Mouse (Mus musculus): ENCODE results near the gene Rara. TPM values are rescaled to one million over a fixed set of nuclear protein-coding genes. Genes with fewer than 3 reads are reported as not detected.

The Rara gene
- polyA plus RNA-seq, 1 experiment from 2014 or later: 30.1 TPM

DNA sequence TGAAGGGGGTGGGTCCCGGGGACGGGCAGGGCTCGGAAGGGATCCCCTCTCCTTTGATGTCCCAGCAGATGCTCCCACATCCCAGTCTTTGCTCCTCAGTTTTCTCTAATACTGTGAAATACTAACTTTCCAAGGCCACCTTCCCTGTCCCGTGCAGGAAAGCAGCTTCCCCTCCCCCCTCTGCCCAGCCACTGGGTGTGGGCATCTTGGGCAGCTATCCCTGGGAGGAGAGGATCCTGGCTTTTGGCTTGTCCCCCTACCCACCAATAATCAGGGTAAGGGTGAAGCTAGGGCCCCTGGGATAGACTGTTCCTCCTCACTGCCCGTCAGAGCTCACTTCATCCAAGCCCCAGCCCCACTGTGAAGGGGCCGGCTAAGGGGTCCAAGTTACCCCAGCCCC lies 46.6 kb downstream of the Rara start:
- H3K36me3 ChIP-seq (ENCODE audit: control insufficient read depth, insufficient read depth, low read length): peaks cover 21% of the 10 kb centered on the region
- WGBS: 82% methylated on average over 6 of the region's 6 CpGs
- peaks cover 18% of the 10 kb centered on the region for H3K4me1 ChIP-seq (ENCODE audit: control insufficient read depth, insufficient read depth, low read length)
- no peak overlapping the region for H3K9ac ChIP-seq (ENCODE audit: low read length)
- no peak overlapping the region for H3K4me2 ChIP-seq (ENCODE audit: low read depth, low read length)
- H3K27me3 ChIP-seq (ENCODE audit: control insufficient read depth, insufficient read depth, low read length): no peaks in the 10 kb centered on the region
- no peaks in the 10 kb centered on the region for H3K9me3 ChIP-seq (replicated peaks; ENCODE audit: control insufficient read depth, low read length)
- no peak for ATAC-seq (ENCODE audit: insufficient read depth, low FRiP score)
- no peak overlapping the region for H3K4me3 ChIP-seq (replicated peaks; ENCODE audit: low read length)
- no peak overlapping the region for H3K27ac ChIP-seq (ENCODE audit: low read length)

DNA sequence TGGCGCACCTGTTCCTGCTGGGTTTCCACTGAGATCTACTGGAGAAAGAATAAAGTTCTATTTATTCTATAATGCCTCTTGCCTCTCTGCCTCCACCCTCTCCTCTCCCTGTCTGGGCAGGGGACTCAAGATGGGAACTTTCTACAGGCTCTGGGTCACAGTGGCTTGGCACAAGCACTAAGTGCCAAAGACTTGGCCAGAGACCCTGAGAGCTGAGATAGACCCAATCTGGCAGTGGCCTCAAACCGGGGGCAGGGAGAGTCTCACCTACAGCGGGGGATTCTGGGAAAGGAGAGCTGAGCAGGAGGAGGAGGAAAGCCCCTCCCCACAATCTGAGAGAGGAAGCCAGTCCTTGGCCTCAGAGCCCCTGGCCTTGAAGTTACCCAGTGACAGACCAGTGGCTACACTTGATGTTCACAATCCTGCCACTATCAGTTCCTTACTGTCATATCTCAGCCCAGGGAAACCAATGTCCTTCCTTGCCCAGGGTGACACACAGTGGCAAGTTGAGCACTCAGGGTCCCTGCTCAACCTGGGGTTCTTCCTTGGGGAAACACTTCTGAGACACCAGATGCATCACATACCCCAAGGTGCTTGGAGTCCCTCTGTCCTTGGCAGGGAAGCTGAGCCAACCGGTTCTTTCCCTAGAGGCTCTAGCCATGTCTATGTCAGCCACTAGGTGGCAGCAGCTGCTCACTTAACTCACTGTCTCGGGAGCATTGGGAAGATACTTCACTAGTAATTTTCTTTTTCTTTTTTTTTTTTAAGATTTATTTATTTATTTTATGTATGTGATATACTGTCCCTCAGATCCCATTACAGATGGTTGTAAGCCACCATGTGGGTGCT lies 47.5 kb downstream of the Rara start:
- Histone ChIP-seq H3K4me1 (ENCODE audit: control insufficient read depth, insufficient read depth, low read length) (peaks cover 10% of the 10 kb centered on the region), H3K36me3 (ENCODE audit: control insufficient read depth, insufficient read depth, low read length) (peaks cover 14% of the 10 kb centered on the region; the same call in 1 of the 2 replicates), H3K9me3 (replicated peaks; ENCODE audit: control insufficient read depth, low read length) (no peaks in the 10 kb centered on the region), H3K4me2 (ENCODE audit: low read depth, low read length) (no peak overlapping the region), H3K27ac (ENCODE audit: low read length) (no peak overlapping the region), H3K4me3 (replicated peaks; ENCODE audit: low read length) (no peak overlapping the region), H3K27me3 (ENCODE audit: control insufficient read depth, insufficient read depth, low read length) (no peaks in the 10 kb centered on the region), H3K9ac (ENCODE audit: low read length) (no peak overlapping the region)
- WGBS: 48% methylated on average over 5 of the region's 5 CpGs
- no peak for ATAC-seq (ENCODE audit: insufficient read depth, low FRiP score)

DNA sequence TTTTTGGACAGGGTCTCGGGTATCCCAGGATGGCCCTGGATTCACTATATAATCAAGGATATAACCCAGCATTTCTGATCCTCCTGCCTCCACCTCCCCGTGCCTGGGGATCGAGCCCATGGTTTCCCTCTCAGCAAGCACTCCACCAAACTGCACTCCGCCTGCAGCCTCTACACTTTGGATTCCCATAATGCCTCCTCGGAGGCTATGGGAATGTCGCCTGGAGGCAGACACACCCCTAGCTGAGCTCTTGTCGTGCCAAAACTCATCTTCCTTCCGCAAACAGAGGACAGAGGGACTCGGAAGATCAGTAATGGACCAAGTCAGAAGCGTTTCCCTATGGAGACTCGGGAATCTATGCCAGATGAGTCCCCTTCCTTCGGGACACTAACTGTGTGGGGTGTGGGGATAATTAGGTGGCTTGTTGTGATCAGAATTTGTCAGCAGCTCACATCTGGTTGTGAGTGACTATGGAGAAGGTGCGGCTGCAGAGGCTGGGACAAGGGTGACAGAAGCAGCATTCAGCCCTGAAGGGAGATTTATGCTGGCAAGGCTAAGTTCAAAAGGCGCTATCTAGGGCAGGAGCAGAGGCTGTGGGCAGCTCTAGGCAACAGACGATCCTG lies 51.0 kb downstream of the Rara start:
- peaks cover 7% of the 10 kb centered on the region; the same call in 1 of the 2 replicates for H3K4me1 ChIP-seq (ENCODE audit: control insufficient read depth, insufficient read depth, low read length)
- H3K9ac ChIP-seq (ENCODE audit: low read length): no peak overlapping the region
- H3K4me2 ChIP-seq (ENCODE audit: low read depth, low read length): no peak overlapping the region
- H3K36me3 ChIP-seq (ENCODE audit: control insufficient read depth, insufficient read depth, low read length): no peaks in the 10 kb centered on the region
- no peak overlapping the region for H3K27ac ChIP-seq (ENCODE audit: low read length)
- H3K4me3 ChIP-seq (replicated peaks; ENCODE audit: low read length): no peak overlapping the region
- no peak for ATAC-seq (ENCODE audit: insufficient read depth, low FRiP score)
- H3K9me3 ChIP-seq (replicated peaks; ENCODE audit: control insufficient read depth, low read length): no peaks in the 10 kb centered on the region
- H3K27me3 ChIP-seq (ENCODE audit: control insufficient read depth, insufficient read depth, low read length): 0 out of 2 replicates have a peak, but pooled peaks cover 2% of the 10 kb centered on the region
- 60% methylated on average over 15 of the region's 15 CpGs for WGBS

DNA sequence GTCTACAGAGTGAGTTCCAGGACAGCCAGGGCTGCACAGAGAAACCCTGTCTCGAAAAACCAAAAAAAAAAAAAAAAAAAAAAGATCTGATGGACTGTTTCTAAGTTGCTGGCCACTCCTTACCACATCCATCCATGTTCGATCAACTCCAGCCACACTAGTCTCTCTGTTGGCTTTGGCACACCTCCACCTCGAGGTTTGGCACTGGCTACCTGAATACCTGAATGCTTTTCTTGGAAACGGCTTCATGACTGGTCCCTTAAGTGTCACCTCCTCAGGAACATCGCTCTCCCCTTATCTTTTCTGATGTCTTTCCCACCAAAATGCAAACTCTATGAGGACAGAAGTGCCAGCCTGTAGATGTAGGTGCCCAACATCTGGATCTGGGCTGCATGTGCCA lies 51.7 kb downstream of the Rara start:
- Histone ChIP-seq H3K4me3 (replicated peaks; ENCODE audit: low read length) (no peak overlapping the region), H3K9ac (ENCODE audit: low read length) (no peak overlapping the region), H3K4me2 (ENCODE audit: low read depth, low read length) (no peak overlapping the region), H3K27ac (ENCODE audit: low read length) (no peak overlapping the region), H3K9me3 (replicated peaks; ENCODE audit: control insufficient read depth, low read length) (no peaks in the 10 kb centered on the region), H3K4me1 (ENCODE audit: control insufficient read depth, insufficient read depth, low read length) (peaks cover 7% of the 10 kb centered on the region; the same call in 1 of the 2 replicates), H3K27me3 (ENCODE audit: control insufficient read depth, insufficient read depth, low read length) (0 out of 2 replicates have a peak, but pooled peaks cover 2% of the 10 kb centered on the region), H3K36me3 (ENCODE audit: control insufficient read depth, insufficient read depth, low read length) (no peaks in the 10 kb centered on the region)
- ATAC-seq (ENCODE audit: insufficient read depth, low FRiP score): no peak
- 74% methylated on average over 4 of the region's 5 CpGs for WGBS

DNA sequence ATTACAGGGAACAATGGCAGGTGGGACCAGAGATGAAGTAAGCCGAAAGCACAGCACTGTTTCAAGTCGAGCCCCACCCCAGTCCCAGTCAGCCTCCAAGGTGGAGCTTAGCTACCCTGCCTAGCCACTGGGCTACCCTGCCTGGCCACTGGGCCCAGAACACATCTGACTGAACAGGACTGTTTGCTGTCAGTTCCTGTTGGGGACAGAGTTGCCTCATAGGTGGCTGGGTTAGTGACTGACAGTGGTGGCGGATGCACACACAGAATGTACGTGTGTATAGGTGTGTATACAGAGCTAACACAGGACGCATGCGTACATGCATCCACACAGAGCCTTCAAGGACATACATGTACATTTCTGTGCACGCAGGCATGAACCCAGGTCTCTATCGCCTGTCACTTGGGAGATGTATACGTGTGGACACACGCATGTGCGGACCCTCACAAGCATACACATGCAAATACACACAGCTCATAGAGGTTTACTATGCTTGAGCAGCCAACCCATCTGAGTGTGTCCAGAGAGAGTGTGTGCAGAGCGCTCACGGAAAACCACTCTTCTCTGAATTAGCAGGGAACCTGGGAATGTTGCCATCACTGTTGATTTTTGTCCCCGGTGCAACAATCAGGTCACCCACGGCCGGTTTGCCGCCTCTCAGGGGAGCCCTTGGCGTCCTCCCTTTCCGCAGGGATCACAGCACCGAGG lies 53.8 kb downstream of the Rara start:
- Histone ChIP-seq H3K9me3 (replicated peaks; ENCODE audit: control insufficient read depth, low read length) (no peaks in the 10 kb centered on the region), H3K9ac (ENCODE audit: low read length) (peak overlapping the region; percentile 65), H3K4me3 (replicated peaks; ENCODE audit: low read length) (peak overlapping the region; percentile 50), H3K4me1 (ENCODE audit: control insufficient read depth, insufficient read depth, low read length) (peaks cover 7% of the 10 kb centered on the region; the same call in 1 of the 2 replicates), H3K27me3 (ENCODE audit: control insufficient read depth, insufficient read depth, low read length) (0 out of 2 replicates have a peak, but pooled peaks cover 2% of the 10 kb centered on the region), H3K27ac (ENCODE audit: low read length) (no peak overlapping the region), H3K4me2 (ENCODE audit: low read depth, low read length) (peak overlapping the region; percentile 99), H3K36me3 (ENCODE audit: control insufficient read depth, insufficient read depth, low read length) (no peaks in the 10 kb centered on the region)
- WGBS: 31% methylated on average over 20 of the region's 20 CpGs
- no peak for ATAC-seq (ENCODE audit: insufficient read depth, low FRiP score)

DNA sequence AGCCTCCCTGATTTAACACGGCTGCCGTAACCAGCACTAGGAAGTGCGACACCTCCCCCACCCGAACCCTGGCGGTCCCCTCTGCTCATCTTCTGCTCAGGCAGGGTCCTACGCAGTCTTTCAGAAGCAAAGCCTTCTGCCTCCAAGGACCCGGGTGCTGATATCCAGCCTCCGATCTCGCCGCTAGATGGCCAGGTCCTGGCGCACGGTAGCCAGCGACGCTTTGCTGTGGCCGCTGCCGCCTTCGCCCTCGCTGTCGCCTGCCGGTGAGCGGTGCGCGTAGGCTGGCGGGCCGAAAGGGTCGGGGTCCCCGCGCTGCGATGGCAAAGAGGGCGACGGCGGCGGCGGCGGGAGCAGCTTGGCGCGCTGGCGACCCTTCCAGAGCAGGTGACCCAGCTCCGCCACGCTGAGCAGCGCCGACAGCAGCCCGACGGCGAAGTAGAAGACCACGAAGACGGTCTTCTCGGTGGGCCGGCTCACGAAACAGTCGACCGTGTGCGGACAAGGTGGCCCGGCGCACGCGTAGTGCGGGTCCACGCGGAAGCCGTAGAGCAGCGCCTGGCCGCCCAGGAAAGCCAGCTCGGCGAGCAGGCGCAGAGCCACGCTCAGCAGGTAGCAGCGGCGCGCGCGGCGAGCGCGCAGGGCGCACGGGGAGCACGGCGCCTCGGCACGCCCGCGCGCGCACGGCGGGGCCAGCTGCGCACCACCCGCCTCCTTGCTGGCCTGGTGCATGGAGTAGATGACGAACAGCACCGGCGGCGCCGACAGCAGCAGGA lies 54.6 kb downstream of the Rara start:
- H3K27ac ChIP-seq (ENCODE audit: low read length): no peak overlapping the region
- peak overlapping the region; percentile 65 for H3K9ac ChIP-seq (ENCODE audit: low read length)
- peak; percentile 71 for ATAC-seq (ENCODE audit: insufficient read depth, low FRiP score)
- no peaks in the 10 kb centered on the region for H3K9me3 ChIP-seq (replicated peaks; ENCODE audit: control insufficient read depth, low read length)
- H3K27me3 ChIP-seq (ENCODE audit: control insufficient read depth, insufficient read depth, low read length): 0 out of 2 replicates have a peak, but pooled peaks cover 2% of the 10 kb centered on the region
- under 1% methylated on average over 94 of the region's 94 CpGs for WGBS
- H3K4me1 ChIP-seq (ENCODE audit: control insufficient read depth, insufficient read depth, low read length): peaks cover 7% of the 10 kb centered on the region; the same call in 1 of the 2 replicates
- H3K4me3 ChIP-seq (replicated peaks; ENCODE audit: low read length): peak overlapping the region; percentile 50
- H3K4me2 ChIP-seq (ENCODE audit: low read depth, low read length): peak overlapping the region; percentile 99
- H3K36me3 ChIP-seq (ENCODE audit: control insufficient read depth, insufficient read depth, low read length): no peaks in the 10 kb centered on the region

DNA sequence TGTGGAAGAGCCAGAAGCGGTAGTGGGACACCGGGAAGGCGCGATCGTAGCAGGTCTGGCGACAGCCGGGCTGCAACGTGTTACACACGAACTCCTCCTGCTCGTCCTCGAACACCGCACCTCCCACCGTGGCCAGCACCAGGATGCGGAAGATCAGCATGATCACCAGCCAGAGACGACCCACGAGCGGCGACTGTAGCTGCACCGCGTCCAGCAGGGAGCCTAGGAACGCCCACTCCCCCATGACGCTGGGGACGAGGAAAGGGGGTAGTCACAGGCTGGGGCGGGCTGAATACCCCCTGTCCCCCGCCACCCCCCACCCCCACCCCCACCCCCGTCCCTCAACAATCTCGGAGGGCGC lies 55.1 kb downstream of the Rara start, which contains the start of gene Gjd3:
TSS of gene Gjd3 (minus strand) at position 244 of the 361 bp plus-strand sequence.
- Histone ChIP-seq H3K9ac (ENCODE audit: low read length) (peak within 1 kb of the TSS; percentile 65), H3K4me1 (ENCODE audit: control insufficient read depth, insufficient read depth, low read length) (peaks cover 7% of the 10 kb centered on the region; the same call in 1 of the 2 replicates), H3K4me3 (replicated peaks; ENCODE audit: low read length) (peak within 1 kb of the TSS; percentile 50), H3K36me3 (ENCODE audit: control insufficient read depth, insufficient read depth, low read length) (no peaks in the 10 kb centered on the region), H3K27me3 (ENCODE audit: control insufficient read depth, insufficient read depth, low read length) (0 out of 2 replicates have a peak, but pooled peaks cover 2% of the 10 kb centered on the region), H3K27ac (ENCODE audit: low read length) (no peak within 1 kb of the TSS), H3K4me2 (ENCODE audit: low read depth, low read length) (peak within 1 kb of the TSS; percentile 99), H3K9me3 (replicated peaks; ENCODE audit: control insufficient read depth, low read length) (no peaks in the 10 kb centered on the region)
- ATAC-seq (ENCODE audit: insufficient read depth, low FRiP score): no peak
- 2% methylated on average over 28 of the region's 28 CpGs for WGBS

DNA sequence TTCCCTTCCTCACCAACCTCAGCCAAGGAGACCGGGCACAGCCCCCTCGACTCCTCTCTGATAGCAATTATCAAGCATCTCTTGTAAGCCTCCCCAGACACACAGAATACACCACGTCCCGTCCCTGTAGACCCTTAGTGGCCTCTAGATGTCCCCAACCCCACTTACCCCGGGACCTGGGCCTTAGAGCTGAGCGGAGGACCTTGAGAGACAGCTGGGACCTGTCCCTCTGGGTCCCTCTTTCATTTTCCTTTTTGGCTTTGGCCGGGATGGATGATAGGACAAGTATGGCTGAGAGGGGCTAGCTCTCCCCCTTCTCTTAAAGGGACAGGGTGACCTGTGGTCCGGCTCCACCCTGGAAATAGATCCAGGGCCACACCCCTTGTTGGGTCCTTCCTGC lies 55.9 kb downstream of the Rara start:
- Histone ChIP-seq H3K4me3 (replicated peaks; ENCODE audit: low read length) (no peak overlapping the region), H3K4me1 (ENCODE audit: control insufficient read depth, insufficient read depth, low read length) (peaks cover 7% of the 10 kb centered on the region; the same call in 1 of the 2 replicates), H3K36me3 (ENCODE audit: control insufficient read depth, insufficient read depth, low read length) (no peaks in the 10 kb centered on the region), H3K27ac (ENCODE audit: low read length) (no peak overlapping the region), H3K27me3 (ENCODE audit: control insufficient read depth, insufficient read depth, low read length) (0 out of 2 replicates have a peak, but pooled peaks cover 2% of the 10 kb centered on the region), H3K9me3 (replicated peaks; ENCODE audit: control insufficient read depth, low read length) (no peaks in the 10 kb centered on the region), H3K4me2 (ENCODE audit: low read depth, low read length) (no peak overlapping the region), H3K9ac (ENCODE audit: low read length) (no peak overlapping the region)
- no peak for ATAC-seq (ENCODE audit: insufficient read depth, low FRiP score)
- WGBS: 46% methylated on average over 8 of the region's 8 CpGs

All from stomach, embryonic 16.5 days (tissue).